Mouse (Mus musculus) ovary, postnatal 10 days (tissue): ENCODE results near the gene Lingo3.
"Not testable (repeated sequence)": the region's sequence is repeated elsewhere in the genome, so short reads cannot be mapped to it uniquely, and the experiment has no call there.

Experiments
- DNase-seq: peaks from one replicate; pipeline ENCODE4 v3.0.0; 2022; ENCODE audit warnings: low spot score

The Lingo3 gene

DNA sequence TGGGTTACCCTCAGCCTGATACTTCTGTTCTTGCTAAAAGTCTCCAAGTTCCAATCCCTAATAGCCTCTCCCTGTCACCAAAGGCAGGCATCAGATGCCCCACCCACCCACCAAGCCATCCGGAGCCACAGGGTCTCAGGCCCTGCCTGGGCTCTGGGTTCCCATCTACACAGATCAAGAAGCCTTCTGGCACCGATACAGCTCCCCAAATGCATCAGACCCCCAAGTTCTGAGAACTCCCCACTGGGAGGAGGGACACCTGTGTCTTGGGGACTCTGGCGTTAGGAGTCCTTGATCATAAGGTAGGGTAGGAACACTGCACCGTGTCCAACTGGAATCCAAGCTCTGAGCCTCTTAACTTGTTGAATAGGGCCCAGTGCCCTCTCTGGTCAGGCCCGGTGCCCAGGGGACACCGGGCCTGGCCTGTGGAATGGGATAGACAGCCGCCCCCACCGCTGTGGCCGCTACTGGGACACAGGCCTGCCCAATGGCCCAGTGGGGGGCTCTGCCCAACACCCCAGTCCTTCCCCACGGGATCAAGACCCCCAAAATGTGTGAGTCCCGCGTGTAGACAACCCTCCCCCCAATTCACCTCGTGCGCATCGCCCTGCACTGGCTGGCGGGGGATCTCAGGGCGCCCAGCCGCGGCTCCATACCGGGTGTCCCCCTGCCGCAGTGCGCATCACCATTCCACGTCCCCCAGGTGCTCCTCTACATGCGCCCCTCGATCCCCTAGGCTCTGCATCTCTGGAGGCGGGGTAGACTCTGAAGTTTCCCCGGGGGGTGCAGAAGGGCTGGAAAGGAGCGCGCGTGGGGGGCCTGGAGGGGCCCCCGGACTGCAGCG is 530 bp downstream of the Lingo3 start:
- DNase-seq, result no peak

DNA sequence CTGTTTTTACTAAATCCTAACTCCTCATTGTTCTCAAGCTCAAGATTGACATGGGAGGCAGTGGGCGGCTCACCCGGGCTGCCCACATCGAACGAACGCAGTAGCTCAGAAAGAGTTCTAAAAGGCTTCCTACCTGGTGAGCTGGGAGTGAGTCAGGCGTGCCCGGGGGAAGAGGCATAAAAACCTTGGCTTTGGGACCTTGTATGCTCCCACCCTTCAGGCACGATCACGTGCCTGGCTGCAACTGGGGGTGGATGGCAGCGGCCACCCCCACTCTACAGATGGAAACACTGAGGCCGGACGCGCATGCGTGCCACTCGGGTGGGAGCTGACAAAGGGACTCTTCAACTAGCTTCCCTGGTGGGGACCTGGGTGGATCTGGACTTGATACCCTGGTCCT is 1.5 kb downstream of the Lingo3 start:
- no peak for DNase-seq

GRCm38 (mm10) chr10:80841685-80842084 is 2.2 kb downstream of the Lingo3 start:
- DNase-seq, result no peak

DNA sequence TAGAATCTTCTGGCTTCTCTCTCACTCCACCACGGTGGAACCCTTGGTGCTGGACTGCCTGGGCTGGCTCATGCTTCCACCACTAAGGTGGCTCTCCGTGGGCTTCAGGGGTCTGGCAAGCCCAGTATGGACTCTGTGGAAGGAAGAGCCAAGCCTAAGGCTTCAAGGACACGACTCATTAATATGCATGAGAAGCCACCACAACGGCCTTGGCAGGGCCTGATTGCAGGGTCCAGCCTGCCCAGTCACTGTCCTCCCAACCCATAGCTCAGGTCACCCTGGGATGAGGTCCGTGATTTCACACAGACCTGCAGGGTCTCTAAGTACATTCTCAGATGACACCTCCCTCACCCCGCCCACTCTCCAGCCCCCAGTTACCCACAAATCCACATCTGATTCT is 4.0 kb downstream of the Lingo3 start:
- DNase-seq, result no peak

- no peak for DNase-seq
These were observed 5.4 kb downstream of the Lingo3 start for GRCm38 (mm10) chr10:80838346-80838912.

GRCm38 (mm10) chr10:80837827-80838226 is 6.0 kb downstream of the Lingo3 start:
- DNase-seq, result no peak

DNA sequence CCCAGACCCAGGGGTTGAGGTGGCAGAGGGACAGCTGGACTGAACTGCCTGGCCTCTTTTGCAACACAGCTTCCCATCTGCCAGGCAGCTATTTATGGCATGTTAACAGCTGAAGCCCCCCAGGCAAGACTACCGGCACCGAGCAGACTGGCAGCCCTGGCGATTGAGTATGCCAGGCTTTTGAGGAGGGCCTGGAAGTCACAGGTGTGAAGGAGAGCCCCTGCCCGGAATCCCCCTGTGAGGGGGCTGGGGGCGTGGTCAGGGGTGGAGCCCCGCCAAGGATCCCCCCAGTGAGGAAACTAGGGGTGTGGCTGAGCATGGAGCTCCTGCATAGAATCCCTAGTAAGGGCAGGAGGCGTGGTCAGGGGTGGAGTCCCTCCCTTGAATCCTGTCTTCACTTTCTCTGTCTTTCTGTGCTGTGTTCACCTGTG is 6.9 kb downstream of the Lingo3 start:
- no peak for DNase-seq

DNA sequence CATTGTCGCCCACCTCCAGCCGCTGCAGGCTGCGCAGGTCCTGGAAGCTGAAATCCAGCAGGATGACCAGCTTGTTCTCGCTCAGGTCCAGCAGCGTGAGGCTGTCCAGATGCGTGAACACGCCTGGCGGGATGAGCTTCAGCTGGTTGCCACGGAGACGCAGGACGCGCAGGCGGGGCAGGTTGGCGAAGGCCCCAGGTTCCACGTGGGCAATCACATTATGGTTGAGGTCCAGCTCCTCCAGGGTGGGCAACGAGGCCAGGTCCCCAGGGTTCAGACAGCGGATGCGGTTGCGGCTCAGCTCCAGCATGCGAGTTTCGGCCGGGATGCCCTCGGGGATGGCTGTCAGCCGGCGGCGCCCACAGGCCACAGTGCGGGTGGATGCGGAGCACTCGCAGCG is 8.2 kb downstream of the Lingo3 start:
- no peak for DNase-seq

DNA sequence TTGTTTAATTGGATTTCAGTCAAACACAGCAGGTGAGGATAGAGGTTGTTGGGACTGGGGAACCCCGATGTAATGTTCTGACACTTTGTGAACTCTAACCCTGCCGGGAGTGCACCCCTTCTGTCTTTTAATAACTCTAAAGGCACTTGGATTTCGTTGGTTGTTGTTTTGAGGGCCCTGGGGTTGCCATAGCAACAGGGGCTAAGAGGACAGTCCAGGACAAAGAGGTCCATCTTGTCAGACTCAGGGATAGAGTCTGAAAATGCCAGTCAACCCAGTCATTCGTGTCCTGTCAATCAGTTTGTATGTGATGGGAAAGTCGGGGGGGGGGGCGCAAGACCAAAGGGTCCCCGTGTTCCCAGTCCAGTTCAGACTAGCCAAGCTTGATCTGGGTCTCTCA is 11.0 kb downstream of the Lingo3 start:
- DNase-seq, result no peak

DNA sequence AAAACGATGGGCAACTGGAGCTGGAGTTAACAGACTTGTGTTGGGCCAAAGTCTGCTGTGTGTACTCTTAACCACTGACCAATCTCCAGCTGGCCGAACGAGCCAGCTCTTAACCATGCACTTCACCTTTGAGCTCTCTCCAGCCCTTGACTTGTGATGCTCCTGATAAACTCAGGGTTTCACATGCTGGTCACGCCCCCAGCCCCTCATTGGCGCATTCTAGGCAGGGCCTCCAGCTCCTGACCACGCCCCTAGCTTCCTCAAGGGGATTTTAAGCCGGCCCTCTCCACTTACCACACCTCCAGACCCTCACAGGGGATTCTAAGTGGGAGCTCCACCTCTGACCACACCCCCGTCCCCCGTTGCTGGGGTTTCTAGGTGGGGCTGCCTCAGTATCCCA is 12.7 kb downstream of the Lingo3 start:
- DNase-seq, result no peak

DNA sequence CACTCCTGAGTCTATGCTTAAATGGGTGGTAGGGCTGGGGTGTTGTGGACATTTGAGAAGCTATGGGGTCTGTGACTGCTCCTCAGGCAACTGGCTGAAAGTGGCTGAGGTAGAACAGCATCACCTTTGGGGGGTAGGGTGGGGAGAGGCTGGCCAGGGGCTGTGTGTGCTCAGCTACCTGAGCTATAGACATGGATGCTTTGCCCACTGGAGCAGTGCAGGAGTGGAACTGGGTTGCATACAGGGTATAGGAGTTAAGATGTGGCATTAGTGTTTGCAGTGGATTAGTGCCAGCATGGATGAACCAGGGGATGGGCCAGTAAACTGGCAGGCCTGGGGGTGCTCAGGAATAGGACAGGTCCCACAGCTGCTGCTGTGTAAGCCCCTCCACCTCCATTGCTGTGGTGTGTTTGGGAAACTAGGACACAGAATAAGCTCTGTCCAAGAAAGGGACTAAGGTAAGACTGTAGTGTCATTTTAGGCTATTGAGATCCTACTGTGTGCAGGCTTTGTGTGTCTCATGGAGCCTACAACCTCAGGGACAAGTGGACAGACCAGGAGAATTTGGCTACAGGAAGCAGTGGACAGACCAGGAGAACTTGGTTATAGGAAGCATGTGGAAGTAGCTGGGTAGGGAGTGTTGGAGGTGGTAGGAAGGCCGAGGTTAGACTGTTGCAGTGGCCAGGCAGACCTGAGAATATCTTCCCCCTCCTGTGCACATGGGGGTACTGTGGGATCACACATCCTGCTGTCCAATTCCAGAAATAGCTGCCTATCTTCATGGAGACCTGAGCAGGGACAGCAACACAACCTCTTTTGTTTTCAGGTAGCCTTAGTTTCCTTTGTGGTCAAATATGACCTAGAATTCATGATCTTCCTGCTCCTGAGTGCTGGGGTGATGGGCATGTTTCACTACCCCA is 14.2 kb downstream of the Lingo3 start:
- no peak for DNase-seq

DNA sequence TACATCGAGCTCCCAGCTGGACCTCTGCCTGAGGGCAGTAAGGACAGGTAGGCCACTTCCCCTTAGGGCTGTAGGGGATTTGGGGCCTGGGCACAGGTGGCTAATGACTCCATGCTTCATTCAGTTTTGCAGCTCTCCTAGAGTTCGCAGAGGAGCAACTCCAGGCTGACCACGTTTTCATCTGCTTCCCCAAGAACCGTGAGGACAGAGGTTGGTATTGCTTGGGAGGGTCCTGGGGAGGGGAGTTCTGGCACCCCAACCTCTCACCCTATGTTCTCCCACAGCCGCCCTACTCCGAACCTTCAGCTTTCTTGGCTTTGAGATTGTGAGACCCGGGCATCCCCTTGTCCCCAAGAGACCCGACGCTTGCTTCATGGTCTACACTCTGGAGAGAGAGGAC is 15.3 kb downstream of the Lingo3 start:
- not testable (repeated sequence) for DNase-seq

DNA sequence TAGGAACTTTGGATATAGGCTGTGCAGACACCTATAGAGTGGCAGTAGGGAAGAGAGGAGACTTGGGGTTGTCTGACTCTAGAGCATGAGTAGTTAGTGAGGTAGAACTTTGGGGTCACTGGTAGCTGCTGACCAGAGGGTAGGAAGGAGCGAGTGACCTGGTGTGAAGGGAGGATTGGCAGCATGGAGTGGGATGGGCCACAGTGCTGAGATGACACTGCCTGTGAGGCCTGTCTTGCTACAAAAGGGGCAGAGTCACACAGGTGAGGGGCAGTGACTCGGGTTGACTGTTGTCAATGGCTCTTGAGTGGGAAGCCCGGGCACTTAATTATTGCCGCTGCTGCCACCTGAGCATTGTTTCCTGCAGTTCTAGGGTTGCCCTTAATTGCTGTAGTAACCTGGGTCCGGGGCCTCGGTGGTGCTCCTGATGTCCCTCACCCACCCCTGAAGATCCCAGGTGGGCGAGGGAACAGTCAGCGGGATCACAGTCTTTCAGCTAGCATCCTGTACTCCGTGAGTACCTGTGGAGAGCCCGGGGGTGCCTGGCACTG is 15.9 kb downstream of the Lingo3 start:
- DNase-seq, result no peak

DNA sequence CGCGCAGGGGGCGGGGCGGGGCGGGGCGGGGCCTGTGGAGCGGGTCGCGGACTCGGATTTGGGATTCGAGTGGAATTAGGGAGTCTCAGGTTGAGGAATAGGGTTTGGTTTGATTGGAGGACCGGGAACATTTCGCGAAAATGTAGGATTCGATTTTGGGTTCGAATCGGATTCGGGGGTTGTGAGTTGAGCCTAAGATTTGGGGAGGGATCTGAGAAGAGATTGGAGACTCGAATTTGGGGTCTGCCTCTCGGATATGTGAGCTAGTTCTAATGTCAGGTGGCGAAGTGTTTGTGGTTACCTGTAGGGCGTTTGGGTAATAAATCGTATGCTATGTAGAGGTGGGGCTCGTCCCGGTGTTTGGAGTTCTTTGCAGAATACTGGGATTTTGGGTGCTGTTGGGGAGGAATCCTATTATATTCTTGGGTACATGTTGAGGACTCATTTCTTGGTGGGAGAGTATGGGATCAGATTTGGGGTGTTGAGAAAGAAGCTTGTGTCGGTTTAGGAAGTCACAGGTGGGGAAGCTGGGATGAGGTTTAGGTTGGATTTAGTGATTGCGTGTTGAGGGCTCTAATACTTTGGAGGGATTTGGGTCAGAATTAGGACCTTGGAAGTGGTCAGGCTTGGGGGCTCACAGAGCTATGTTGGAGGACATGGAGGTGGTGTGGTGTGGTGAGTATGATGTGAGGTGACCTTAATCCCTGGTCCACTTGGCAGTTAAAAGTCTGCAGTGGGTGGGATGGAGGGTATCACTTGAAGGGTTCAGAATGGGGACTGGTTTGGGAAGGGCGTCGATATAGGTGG is 16.6 kb downstream of the Lingo3 start:
- no peak for DNase-seq

GRCm38 (mm10) chr10:80826151-80827062 is 17.4 kb downstream of the Lingo3 start, which contains the start of gene Oaz1:
Gene Oaz1 (plus strand): TSS chr10:80826656.
- peak; percentile 92 for DNase-seq

GRCm38 (mm10) chr10:80824827-80825226 is 19.0 kb downstream of the Lingo3 start:
- no peak for DNase-seq

DNA sequence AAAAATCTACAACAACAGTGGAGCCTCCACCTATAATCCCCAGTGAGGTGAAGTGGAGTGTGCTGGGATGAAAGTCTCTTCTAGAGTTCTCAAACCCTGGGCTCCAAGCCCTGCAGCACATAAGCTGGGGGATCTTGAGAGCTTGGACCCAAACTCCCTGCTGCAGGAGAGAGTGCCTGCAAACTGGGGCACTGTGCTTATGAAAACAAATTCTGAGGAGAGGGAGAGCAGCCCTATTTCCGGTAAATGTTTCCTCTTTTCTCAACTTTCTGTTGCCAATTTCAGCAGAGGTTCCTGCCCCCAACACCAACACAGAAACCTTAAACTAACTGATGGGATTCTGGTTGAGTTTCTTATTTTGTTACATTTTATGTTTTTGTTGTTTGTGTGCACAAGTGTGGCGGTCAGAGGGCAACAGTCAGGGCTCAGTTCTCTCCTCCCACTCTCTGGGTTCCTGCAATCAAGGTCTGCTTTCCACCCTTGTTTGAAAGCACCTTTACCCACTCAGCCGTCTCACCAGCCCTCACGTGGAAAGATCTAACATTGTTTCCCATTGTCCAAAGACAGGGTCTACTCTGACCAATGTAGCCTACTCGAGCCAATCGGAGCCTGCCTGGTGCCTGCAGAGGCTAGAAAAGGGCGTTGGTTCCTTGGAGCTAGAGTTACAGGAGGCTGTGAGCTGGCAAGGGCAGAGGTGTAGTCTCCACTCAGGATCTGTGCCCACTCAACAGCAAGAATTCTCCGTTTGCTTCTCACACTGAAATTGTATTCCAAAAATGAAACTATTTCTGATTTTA is 19.8 kb downstream of the Lingo3 start:
- DNase-seq, result no peak

DNA sequence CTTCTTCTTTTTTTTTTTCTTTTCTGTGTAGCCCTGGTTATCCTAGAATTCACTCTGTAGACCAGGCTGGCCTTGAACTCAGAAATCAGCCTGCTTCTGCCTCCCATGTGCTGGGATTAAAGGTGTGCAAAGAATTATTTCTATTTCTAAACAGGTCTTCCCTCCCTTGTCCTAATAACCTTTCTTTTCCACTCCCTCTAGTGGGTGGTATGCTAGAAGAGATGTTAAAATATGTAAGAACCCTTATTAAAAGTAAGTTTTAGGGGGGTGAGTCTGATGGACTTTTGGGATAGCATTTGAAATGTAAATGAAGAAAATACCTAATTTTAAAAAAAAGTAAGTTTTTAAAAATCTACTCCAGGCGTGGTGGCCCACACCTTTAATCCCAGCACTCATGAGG is 20.5 kb downstream of the Lingo3 start:
- no peak for DNase-seq

- no peak for DNase-seq
These were observed 21.3 kb downstream of the Lingo3 start for GRCm38 (mm10) chr10:80822528-80822927.

GRCm38 (mm10) chr10:80821991-80822390 is 21.8 kb downstream of the Lingo3 start:
- no peak for DNase-seq
